Mouse (Mus musculus) forebrain, postnatal 0 days (tissue): ENCODE measurements at regions not wholly inside any gene's neighbourhood (a gene's known extent, or its start where the extent isn't known, plus 50 kb on each side); places are given as distances from the start of the nearest gene placed in this dataset.

Experiments used
- ATAC-seq: fragments of 200-750 bp; cut with Nextera tagmentation; 2 replicates; pipeline ENCODE4 v1.8.0; 2017; ENCODE audit warnings: mild to moderate bottlenecking, moderate library complexity
- DNase-seq: peaks from one replicate; pipeline ENCODE4 v3.0.0-alpha.2; 2015
- H3K27ac ChIP-seq: fragments of 300-500 bp; sonication (generic); 2 replicates; pipeline ENCODE4 v1.5.1; 2014; ENCODE audit warnings: low read depth, mild to moderate bottlenecking, antibody characterized with exemption, low read length, moderate library complexity, mixed read lengths
- H3K27me3 ChIP-seq: fragments of 300-500 bp; sonication (generic); 2 replicates; pipeline ENCODE4 v1.6.1; 2014; ENCODE audit warnings: mild to moderate bottlenecking, low read length, mixed read lengths; ENCODE audit not compliant: insufficient read depth
- H3K36me3 ChIP-seq: fragments of 300-500 bp; sonication (generic); 2 replicates; pipeline ENCODE4 v1.6.1; 2014; ENCODE audit warnings: mild to moderate bottlenecking, moderate library complexity; ENCODE audit not compliant: insufficient read depth
- H3K4me1 ChIP-seq: fragments of 300-500 bp; sonication (generic); 2 replicates; pipeline ENCODE4 v1.6.1; 2014; ENCODE audit warnings: antibody characterized with exemption; ENCODE audit not compliant: insufficient read depth
- H3K4me2 ChIP-seq: fragments of 300-500 bp; sonication (generic); 2 replicates; pipeline ENCODE4 v1.6.1; 2014; ENCODE audit warnings: low read depth, mild to moderate bottlenecking, moderate library complexity
- H3K4me3 ChIP-seq: fragments of 300-500 bp; sonication (generic); 2 replicates; pipeline ENCODE4 v1.5.1; 2014; ENCODE audit warnings: low read depth, low read length, mixed read lengths
- H3K9ac ChIP-seq: fragments of 300-500 bp; sonication (generic); 2 replicates; pipeline ENCODE4 v1.6.1; 2014; ENCODE audit warnings: mild to moderate bottlenecking
- H3K9me3 ChIP-seq: fragments of 300-500 bp; sonication (generic); 2 replicates; pipeline ENCODE4 v1.6.1; 2016; ENCODE audit warnings: low read length
- CTCF ChIP-seq: sonication (generic); IDR thresholded peaks from 2 replicates; pipeline ENCODE4 v1.5.1; 2016; ENCODE audit warnings: antibody characterized with exemption, control low read depth, low read depth
- WGBS: fragments of 180-500 bp; shearing (Covaris S2); extraction: QIAGEN DNeasy Blood & Tissue Kit; methylation state at CpG from one replicate; pipeline ENCODE4 v1.1.7; 2014; 5-methylcytosine and 5-hydroxymethylcytosine counted together

GRCm38 (mm10) chr4:89436764-89437163 lies 125.9 kb upstream of the Cdkn2b start:
- Histone ChIP-seq H3K4me3 (no peak overlapping the region), H3K4me1 (no peaks in the 10 kb centered on the region), H3K4me2 (no peak overlapping the region), H3K9me3 (no peaks in the 10 kb centered on the region), H3K27me3 (no peaks in the 10 kb centered on the region), H3K27ac (no peak overlapping the region), H3K9ac (no peak overlapping the region), H3K36me3 (no peaks in the 10 kb centered on the region)
- WGBS, result 59% methylated on average over 3 of the region's 3 CpGs
- ATAC-seq (no peak), DNase-seq (no peak)
- TF ChIP-seq CTCF, result no peak

- H3K9ac ChIP-seq, result no peak overlapping the region
- no peaks in the 10 kb centered on the region for H3K4me1 ChIP-seq
- WGBS, result 94% methylated on average over 3 of the region's 3 CpGs
- DNase-seq (no peak), ATAC-seq (no peak)
- no peaks in the 10 kb centered on the region for H3K27me3 ChIP-seq
- no peak overlapping the region for H3K27ac ChIP-seq
- H3K9me3 ChIP-seq, result no peaks in the 10 kb centered on the region
- H3K4me3 ChIP-seq, result no peak overlapping the region
- H3K4me2 ChIP-seq, result no peak overlapping the region
- TF ChIP-seq CTCF, result no peak
- no peaks in the 10 kb centered on the region for H3K36me3 ChIP-seq
Measured at GRCm38 (mm10) chr4:89434152-89434551, 123.3 kb upstream of the Cdkn2b start.

- no peak overlapping the region for H3K27ac ChIP-seq
- H3K4me2 ChIP-seq, result no peak overlapping the region
- H3K36me3 ChIP-seq, result no peaks in the 10 kb centered on the region
- ATAC-seq (no peak), DNase-seq (no peak)
- WGBS, result 81% methylated on average over 5 of the region's 5 CpGs
- H3K9ac ChIP-seq, result no peak overlapping the region
- no peaks in the 10 kb centered on the region for H3K27me3 ChIP-seq
- H3K4me3 ChIP-seq, result no peak overlapping the region
- no peaks in the 10 kb centered on the region for H3K9me3 ChIP-seq
- no peak for TF ChIP-seq CTCF
- H3K4me1 ChIP-seq, result no peaks in the 10 kb centered on the region
Measured at GRCm38 (mm10) chr4:89433528-89433927, 122.7 kb upstream of the Cdkn2b start.

DNA sequence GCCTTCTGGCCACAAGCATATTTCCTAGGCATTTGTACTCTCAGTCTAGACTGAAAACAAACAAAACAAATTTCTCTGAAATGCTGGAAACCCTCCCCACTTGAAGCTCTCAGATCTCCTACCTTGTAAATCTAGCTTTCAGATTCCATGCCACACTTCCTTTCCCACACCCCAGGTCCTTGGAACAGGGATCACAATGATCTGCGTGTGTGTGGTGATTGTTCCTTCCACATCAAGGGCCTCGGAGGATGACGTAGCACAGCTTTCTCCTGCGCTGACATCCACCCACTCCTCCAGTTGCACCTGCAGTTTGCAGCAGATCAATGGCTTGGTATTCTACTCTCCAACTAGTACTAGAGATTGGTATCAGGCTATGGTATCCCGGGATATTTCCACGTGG lies 120.7 kb upstream of the Cdkn2b start:
- Histone ChIP-seq H3K27ac (no peak overlapping the region), H3K9ac (no peak overlapping the region), H3K36me3 (no peaks in the 10 kb centered on the region), H3K27me3 (no peaks in the 10 kb centered on the region), H3K4me2 (no peak overlapping the region), H3K4me1 (no peaks in the 10 kb centered on the region), H3K9me3 (no peaks in the 10 kb centered on the region), H3K4me3 (no peak overlapping the region)
- DNase-seq, result no peak
- 78% methylated on average over 6 of the region's 6 CpGs for WGBS
- ATAC-seq, result no peak
- TF ChIP-seq CTCF, result no peak

GRCm38 (mm10) chr4:89428465-89428864 lies 117.6 kb upstream of the Cdkn2b start:
- TF ChIP-seq CTCF, result no peak
- no peak overlapping the region for H3K4me3 ChIP-seq
- no peak overlapping the region for H3K27ac ChIP-seq
- no peak overlapping the region for H3K9ac ChIP-seq
- H3K4me1 ChIP-seq, result no peaks in the 10 kb centered on the region
- DNase-seq (no peak), ATAC-seq (no peak)
- no peaks in the 10 kb centered on the region for H3K27me3 ChIP-seq
- no peaks in the 10 kb centered on the region for H3K9me3 ChIP-seq
- H3K4me2 ChIP-seq, result no peak overlapping the region
- no peaks in the 10 kb centered on the region for H3K36me3 ChIP-seq
- WGBS, result 83% methylated on average over 1 of the region's 1 CpGs

GRCm38 (mm10) chr4:89427345-89428293 lies 116.8 kb upstream of the Cdkn2b start:
- H3K4me2 ChIP-seq, result no peak overlapping the region
- no peaks in the 10 kb centered on the region for H3K9me3 ChIP-seq
- peak; percentile 35 for DNase-seq
- H3K4me1 ChIP-seq, result no peaks in the 10 kb centered on the region
- H3K27ac ChIP-seq, result no peak overlapping the region
- ATAC-seq, result peak; percentile 94
- no peaks in the 10 kb centered on the region for H3K36me3 ChIP-seq
- H3K9ac ChIP-seq, result no peak overlapping the region
- no peak overlapping the region for H3K4me3 ChIP-seq
- WGBS, result 43% methylated on average over 9 of the region's 9 CpGs
- no peaks in the 10 kb centered on the region for H3K27me3 ChIP-seq
- TF ChIP-seq CTCF, result peak; percentile 24; the same call in 1 of the 2 replicates

GRCm38 (mm10) chr4:89425916-89426315 lies 115.1 kb upstream of the Cdkn2b start:
- Histone ChIP-seq H3K36me3 (no peaks in the 10 kb centered on the region), H3K27me3 (no peaks in the 10 kb centered on the region), H3K4me2 (no peak overlapping the region), H3K27ac (no peak overlapping the region), H3K9ac (no peak overlapping the region), H3K4me1 (no peaks in the 10 kb centered on the region), H3K9me3 (no peaks in the 10 kb centered on the region), H3K4me3 (no peak overlapping the region)
- no peak for TF ChIP-seq CTCF
- ATAC-seq (no peak), DNase-seq (no peak)
- whole genome bisulfite sequencing, result 82% methylated on average over 2 of the region's 2 CpGs
